Mouse (Mus musculus): Measurements from ENCODE around the gene Tekt1. TPM values are rescaled to one million over a fixed set of nuclear protein-coding genes. Genes with fewer than 3 reads are reported as not detected.

Tekt1 gene
- polyA plus RNA-seq, 1 experiment from 2014 or later: 5.3 TPM

Small RNAs within 50 kb of the gene (microRNA-seq; reads per million reads assigned to microRNA genes)
- not detected for gene Mir6338 (ENCODE audit: insufficient number of aligned reads)

Other genes starting within 250 kb of the Tekt1 start
- 0.20 and 0.43 TPM in 2 replicates for gene Pitpnm3, start 226.7 kb downstream of the Tekt1 start, polyA plus RNA-seq (2014; fragmentation: Nextera tagmentation; extraction: Ambion mirVana)
- 0.27 and 0.31 TPM in 2 replicates for gene Gm43951, start 155.6 kb downstream of the Tekt1 start, polyA plus RNA-seq (2014; fragmentation: Nextera tagmentation; extraction: Ambion mirVana)
- gene 4933427D14Rik, start 155.0 kb downstream of the Tekt1 start, polyA plus RNA-seq (2014; fragmentation: Nextera tagmentation; extraction: Ambion mirVana): 18.7 and 19.2 TPM in 2 replicates
- 147 and 156 TPM in 2 replicates for gene Txndc17, start 154.9 kb downstream of the Tekt1 start, polyA plus RNA-seq (2014; fragmentation: Nextera tagmentation; extraction: Ambion mirVana)
- gene Med31, start 146.8 kb downstream of the Tekt1 start, polyA plus RNA-seq (2014; fragmentation: Nextera tagmentation; extraction: Ambion mirVana): 47.3 and 48.7 TPM in 2 replicates
- not detected in 2 replicates for gene Slc13a5, start 95.2 kb downstream of the Tekt1 start, polyA plus RNA-seq (2014; fragmentation: Nextera tagmentation; extraction: Ambion mirVana)
- 1.4 and 2.4 TPM in 2 replicates for gene Xaf1, start 60.8 kb downstream of the Tekt1 start, polyA plus RNA-seq (2014; fragmentation: Nextera tagmentation; extraction: Ambion mirVana)
- gene Fbxo39, start 48.0 kb downstream of the Tekt1 start, polyA plus RNA-seq (2014; fragmentation: Nextera tagmentation; extraction: Ambion mirVana): not detected in 2 replicates
- gene Smtnl2, start 49.3 kb upstream of the Tekt1 start, polyA plus RNA-seq (2014; fragmentation: Nextera tagmentation; extraction: Ambion mirVana): 5.0 and 7.0 TPM in 2 replicates
- gene Ggt6, start 73.1 kb upstream of the Tekt1 start, polyA plus RNA-seq (2014; fragmentation: Nextera tagmentation; extraction: Ambion mirVana): not detected in 2 replicates
- gene Mybbp1a, start 78.9 kb upstream of the Tekt1 start, polyA plus RNA-seq (2014; fragmentation: Nextera tagmentation; extraction: Ambion mirVana): 165 and 166 TPM in 2 replicates
- gene Spns2, start 127.5 kb upstream of the Tekt1 start, polyA plus RNA-seq (2014; fragmentation: Nextera tagmentation; extraction: Ambion mirVana): 4.0 and 4.8 TPM in 2 replicates
- gene Spns3, start 188.1 kb upstream of the Tekt1 start, polyA plus RNA-seq (2014; fragmentation: Nextera tagmentation; extraction: Ambion mirVana): not detected in 2 replicates
- gene Ube2g1, start 244.8 kb upstream of the Tekt1 start, polyA plus RNA-seq (2014; fragmentation: Nextera tagmentation; extraction: Ambion mirVana): 105 and 110 TPM in 2 replicates